Mouse (Mus musculus) cerebellum, postnatal 14 days (tissue): ENCODE data around the gene Yap1.

ENCODE experiments used
- DNase-seq, 2 experiments: peaks; one replicate each; pipeline ENCODE4 v3.0.0; 2021; ENCODE audit warnings: mixed read lengths in 2 of 2

Gene Yap1

DNA sequence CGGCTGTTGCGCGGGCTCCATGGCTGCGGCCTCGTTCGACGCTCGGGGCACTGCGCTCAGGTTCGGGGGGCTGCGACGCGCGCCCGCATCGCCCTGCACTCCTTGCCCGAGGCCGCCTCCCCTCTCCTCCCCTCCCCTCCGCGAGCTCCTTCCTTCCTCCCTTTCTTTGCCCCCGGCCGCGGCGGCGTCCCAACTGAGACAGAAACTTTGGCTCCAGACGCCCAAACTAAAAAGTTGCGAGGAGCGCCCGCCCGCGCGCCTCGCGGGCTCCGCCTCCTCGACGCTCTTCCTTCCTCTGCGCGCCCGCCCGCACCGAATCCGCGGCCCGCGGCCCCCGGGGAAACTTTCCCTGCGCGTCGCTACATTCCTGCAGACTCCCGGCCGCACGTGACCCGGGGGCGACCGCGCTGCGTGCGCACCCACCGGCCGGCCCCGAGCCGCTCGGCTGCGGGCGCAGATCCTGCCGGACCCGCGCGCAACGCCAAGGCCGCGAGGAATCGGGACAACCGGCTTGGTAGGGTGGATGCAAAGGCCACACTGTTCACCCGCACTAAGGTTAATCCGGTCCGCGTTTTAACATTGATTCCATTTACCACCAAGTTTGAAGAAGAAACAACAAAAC lies at the start of gene Yap1:
Yap1 (minus strand) TSS at position 227 of the 622 bp plus-strand sequence.
- peak; percentile 80 to 81 for DNase-seq

DNA sequence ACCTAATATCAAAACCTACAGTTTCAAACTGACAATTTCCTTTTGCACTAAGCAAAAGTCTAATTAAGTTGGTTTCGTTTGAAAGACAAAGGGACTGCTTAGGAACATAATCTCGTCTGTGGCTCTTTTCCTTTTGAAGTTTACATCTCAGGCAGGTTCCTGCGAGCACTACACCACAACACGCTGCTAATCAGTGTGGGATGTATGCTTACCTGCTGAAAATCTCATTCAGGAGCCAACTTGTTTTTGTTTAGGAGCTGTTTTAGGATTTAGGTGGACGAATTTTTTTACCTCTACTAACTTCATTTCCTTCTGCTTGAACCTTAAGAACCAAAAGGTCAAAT lies 38.6 kb upstream of the Yap1 start:
- no peak for DNase-seq

DNA sequence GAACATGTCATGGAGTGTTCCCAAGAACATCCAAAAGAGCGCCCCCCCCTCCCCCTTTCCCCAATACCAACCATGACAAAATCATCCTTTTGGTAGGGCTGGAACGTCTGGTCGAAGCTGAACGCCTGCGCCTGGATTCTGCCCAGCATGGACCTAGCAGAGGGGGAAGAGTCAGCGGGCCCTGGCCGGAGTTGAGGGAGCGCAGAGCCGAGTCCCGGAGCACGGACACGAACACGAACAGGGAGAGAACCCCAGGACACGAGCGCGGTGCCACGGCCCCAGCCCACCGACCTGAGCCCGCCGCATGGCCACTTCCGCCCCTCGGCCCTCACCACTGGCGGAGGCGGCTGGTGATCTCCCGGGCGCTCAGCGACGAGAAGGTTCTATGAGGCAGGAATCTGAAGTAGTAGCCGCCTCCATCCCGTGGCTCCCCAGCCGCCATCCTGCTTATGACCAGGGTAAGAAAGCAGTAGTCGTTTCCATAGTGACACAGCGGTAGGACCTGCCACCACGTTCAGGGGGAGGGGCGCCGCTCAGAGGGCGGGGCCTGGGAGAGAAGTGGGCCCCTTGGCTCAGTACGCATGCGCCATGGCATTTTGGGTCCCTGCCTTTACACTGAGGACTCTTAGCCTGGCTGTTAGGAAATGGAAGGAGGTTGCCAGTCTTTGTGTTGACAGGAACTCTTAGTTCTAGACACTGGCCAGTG lies 38.1 kb upstream of the Yap1 start, which contains the start of gene Cfap300:
Cfap300 (minus strand) TSS at position 486 of the 706 bp plus-strand sequence.
- peak; percentile 99 for DNase-seq

DNA sequence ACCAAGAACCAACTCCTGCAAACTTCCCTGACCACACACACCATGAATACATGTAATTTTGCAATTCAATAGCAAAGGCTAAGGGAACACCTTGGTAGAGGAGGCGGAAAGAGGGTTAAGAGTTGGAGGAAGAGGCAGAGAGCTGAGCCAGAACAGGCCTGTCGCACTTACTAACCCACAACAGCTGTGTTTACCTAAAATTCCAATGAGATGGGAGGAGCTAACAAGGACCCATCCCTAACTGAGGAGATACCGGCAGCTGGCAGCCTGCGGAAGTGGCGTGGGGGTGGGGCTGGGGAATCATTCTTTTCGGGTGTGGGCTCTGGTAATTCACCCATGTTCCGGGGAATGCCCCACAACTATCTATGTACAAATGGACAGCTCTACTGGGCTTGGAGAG lies 31.1 kb upstream of the Yap1 start:
- no peak for DNase-seq

DNA sequence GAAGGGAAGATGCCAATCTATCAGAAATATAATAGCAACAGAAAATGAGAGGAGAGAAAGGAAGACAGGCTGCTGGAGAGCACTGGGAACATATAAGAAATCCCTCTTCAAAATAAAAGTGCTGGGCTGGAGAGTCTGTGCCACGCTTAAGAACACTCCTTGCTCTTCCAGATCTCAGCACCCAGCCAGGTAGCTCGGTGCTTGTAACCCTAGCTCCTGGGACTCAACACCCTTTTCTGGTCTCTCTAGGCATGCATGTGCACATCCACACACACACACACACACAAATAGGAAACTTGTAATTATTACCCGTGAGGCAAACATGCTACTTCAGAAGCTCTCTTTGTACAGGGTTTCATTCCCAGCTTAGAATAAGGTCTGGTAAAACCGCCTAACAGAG lies 30.7 kb upstream of the Yap1 start:
- DNase-seq = no peak

DNA sequence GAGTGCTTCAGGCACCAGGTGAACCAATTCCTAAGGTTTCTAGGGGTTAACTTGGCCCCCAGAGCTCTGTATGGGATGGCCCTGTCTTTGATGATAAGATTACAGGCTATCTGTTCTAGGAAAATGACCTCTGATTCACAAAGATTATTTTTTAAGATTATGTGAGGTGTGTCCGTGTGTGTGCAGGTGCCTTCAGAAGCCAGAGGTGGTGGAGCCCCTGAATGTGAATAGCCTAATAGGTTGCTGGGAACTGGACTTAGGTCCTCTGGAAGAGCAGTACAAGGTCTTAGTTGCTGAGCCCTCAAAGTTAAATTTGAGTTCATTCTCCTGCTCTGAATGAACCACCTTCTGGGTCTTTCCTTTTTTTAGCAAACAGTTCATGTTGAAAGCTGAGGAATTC lies 29.7 kb upstream of the Yap1 start:
- DNase-seq = no peak

DNA sequence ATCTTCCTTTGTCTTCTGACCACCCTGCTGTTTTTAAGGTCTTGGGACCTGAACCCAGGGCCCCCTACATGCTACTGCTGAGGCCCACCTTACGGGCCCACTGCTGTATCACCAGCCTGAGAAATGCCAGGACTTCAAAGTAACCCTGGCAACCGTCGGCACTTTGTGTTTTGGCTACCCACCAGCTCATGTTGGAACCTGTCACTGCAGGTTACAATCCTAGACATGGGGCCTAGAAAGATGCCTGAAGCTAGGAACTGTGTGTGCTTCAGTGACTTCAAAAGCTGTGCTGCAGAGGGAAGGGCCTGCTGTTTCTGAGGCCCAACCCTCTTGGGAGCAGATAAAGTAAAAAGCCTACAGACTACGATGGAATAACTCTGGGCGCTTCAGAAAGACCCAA lies 28.5 kb upstream of the Yap1 start:
- DNase-seq = peak; percentile 47 to 54

DNA sequence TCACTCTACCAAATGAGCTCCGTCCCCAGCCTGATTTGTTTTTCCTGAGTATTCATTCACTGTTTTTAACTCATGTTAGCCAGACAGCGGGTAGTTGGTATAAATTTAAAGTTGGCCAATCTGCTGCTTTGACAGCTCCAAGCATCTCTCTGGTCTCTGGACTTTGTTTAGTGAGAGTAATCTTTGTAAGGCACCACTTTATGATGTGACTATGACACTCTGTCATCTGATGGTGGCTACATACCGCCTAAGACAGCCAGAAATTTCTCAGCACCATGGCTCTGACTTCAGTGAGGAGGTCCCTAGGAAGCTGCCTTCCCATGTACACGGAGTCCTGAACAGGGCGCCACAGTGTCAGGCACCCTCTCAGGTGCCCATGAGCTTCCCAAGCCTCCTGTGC lies 14.2 kb upstream of the Yap1 start:
- DNase-seq = no peak

DNA sequence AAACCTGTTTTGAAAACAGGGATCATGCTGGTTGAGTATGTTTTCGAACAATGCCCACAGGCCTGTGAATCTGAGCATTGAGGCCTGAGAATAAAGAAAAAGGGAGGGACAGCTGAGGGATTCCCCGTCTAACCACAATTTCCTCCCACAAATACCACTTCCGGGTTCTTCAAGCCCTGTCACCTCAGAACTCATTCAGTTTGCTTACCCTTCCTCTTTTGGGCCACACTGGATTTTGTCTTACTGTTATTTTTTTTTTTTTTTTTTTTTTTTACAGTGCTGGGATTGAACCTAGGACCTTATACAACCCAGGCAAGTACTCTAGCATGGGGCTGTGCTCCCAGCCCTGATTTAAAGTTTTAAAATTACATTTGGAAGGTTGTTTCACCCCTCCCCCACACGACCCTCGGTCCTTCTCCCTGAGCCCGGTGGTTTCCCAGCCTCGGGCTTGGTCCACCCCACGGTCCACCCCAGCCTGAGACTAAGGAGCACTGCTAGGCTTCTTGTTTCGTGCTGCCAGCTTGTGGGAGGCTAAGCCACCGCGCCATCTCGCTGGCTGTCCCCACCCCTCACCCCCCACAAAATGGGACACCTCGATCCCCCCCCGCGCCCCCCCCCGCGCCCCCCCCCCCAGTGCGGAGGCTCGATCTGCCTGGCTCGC lies 13.0 kb upstream of the Yap1 start:
- DNase-seq = peak; percentile 34 to 47

DNA sequence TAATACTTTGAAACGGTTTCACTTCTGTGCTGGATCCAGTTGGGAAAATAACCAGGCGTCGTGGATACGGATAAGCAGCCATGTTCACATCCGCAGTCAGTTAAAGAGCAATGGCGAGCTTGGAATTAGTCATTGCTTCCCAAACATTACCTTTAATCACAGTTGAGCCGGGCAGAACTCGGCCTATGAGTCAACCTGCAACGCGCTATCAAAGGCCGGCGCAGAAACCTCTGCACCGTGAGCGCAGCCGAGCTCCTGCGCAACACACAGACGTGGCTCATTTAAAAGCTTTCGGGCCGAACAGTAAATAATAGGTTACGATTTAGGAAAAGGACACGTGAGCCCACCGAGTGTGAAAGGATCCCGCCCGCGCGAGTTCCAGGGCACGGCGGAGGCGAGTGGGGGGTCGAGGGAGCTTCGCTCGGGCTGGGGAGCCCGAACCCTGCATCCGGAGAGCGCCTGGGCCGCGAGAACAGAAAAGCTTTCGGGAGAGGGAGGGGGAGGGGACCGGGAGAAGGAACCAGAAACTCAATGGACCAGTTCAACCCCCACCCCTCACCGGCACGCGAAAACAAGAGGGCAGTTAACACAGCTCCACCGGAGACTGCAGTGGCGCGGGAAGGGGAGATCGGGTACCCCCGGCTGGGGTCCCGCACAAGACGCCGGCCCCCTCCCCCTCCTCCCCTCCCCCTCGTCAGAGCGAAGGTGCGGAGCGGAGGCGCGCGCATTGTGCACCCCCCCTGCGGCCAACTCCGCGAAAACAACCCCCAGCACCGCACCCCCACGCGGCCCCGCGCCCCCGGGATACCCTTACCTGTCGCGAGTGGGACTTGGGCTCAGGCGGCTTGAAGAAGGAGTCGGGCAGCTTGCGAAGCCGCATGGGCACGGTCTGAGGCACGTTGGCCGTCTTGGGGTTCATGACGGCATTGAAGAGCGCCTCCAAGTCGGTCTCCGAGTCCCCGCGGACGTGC lies 810 bp downstream of the Yap1 start:
- peak; percentile 52 to 53 for DNase-seq

DNA sequence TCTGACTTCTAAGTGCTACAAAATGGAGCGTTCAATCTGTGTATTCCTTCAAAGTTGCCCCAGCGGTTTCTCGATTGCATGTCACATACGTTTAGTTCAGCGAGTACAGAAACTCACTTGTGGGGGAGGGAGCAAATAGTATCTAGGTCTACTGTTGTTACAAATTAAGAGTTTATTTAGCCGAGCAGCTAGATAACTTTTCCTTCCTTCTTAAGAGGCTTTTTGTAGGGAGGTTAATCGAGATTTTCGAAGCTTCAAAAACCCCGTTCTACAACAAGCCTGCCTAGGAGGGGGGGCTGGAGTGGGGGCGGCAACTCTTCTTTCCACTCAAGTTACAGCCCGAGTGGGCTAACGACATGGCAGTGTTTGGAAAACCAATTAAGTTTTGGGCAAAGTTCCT lies 1.6 kb downstream of the Yap1 start:
- DNase-seq = peak in 1 of 2 experiments; percentile 12

DNA sequence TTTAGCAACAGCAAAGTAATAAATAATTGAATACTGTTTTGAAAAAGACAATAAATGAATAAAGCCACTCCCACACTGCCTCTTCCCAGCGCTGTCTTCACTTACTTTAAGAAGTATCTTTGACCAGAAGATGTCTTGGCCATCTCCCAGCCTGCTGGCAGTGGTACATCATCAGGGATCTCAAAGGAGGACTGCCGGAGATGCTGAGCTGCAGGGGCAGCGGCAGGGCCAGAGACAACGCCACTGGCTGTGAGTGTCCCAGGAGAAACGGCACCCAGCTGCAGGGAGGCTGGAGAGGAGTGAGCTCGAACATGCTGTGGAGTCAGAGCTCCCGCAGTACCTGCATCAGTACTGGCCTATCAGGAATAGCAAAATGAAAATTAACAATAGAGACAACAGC lies 3.0 kb downstream of the Yap1 start:
- peak; percentile 14 to 19 for DNase-seq

DNA sequence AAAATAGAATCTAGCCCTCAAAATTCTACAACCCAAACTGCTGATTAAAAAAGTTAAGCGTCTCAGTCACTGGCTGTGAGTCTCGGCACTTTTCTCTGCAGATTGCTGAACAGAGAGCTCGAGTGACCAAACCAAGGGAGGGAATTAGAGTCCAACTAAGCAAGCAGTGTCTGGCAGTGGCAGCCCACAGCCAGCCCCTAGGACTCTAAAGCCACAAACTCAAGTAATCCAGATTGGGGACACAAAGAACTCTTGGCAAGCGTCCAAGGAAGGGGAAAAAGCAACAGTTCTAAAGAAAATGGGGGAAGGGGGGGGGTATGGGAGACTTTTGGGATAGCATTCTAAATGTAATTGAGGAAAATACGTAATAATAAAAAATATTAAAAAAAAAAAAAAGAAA lies 10.1 kb downstream of the Yap1 start:
- DNase-seq = no peak

DNA sequence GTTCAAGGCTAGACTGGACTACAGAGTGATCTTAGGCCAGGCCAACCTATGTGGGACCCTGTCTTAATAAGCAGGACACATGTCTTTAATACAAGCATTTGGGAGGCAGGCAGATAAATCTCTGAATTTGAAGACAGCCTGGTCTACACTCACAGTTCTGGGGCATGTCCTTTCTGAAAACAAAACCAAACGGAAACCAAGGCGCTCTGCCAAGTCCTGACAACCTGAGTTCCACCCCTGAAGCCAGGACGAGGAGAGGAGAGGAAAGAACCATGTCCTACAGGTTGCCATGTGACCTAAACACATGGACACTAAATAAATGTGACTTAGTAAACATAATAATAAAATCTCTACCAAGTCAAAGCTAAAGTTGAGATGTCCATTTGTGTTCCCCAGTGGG lies 11.7 kb downstream of the Yap1 start:
- no peak for DNase-seq

DNA sequence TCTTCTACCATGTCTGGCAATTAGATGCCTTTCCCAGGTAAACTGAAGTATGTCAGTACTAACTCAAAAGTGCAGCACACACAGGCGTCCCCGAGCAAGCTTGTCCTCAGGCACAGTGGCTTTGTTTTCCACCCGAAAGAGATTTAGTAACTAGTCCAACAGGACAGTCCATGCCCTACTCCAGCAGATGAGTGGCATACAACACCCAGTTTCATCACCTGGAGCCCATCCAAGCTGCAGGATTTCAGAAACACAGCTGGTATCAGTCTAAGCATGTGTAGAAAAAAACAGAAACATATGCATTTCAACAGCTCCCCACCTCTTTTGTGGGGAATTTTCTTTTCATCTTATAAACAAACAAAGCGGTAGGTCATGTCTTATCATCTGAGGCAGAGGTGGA lies 13.5 kb downstream of the Yap1 start:
- DNase-seq = no peak

DNA sequence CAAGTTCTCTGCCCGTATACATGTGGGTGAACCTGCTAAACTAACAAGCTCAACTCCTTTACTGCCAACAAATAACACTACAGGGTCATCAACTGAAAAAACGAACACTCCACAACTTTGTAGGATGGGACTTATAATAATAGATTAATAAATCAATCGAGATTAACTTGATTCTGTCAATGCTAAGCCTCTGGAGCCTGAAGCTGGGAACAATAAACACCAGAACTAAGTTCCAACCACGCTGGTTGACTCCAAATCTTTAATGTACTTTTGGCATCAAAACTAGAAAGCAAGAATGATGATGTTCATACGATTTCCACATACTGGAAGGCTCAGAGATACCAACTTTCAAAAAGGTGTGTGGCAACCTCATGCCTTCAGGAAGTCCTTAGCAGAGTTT lies 17.3 kb downstream of the Yap1 start:
- DNase-seq = no peak

DNA sequence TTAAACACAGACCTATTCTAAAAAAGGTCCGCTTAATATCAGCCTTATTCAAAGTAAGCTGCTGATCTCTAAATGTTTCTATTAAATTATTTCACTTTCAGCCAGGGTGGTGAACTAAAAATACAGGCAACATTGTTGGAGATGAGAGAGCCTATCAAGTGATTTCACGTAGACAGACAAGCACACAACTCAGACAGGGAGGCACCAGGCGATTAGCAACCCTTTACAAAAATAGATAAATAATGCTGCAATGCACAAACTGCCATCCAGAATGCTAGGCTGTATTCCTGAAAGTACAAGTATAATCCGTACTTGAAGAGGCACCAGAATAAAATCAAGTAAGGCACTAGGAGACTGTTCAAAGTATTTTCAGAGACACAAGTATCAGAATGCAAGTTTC lies 20.1 kb downstream of the Yap1 start:
- DNase-seq = no peak

DNA sequence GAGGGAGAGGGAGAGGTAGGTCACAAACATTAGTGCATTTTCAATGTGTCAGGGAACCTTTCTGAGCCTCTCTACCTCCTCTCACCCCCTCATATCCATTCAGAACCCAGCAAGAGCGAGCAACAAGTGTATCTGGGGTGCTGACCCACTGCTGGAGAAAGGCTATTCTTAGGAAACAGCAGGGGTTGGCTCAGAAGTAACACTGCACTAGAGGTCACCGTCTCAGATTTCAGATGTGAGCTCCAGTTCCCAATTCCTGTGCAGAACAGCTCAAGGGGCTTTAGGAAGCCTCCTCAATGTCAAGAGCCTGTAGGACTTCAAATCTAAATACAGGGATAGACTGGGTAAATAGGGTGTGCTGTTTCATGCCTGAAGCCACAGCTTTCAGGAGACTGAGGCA lies 20.7 kb downstream of the Yap1 start:
- no peak for DNase-seq

DNA sequence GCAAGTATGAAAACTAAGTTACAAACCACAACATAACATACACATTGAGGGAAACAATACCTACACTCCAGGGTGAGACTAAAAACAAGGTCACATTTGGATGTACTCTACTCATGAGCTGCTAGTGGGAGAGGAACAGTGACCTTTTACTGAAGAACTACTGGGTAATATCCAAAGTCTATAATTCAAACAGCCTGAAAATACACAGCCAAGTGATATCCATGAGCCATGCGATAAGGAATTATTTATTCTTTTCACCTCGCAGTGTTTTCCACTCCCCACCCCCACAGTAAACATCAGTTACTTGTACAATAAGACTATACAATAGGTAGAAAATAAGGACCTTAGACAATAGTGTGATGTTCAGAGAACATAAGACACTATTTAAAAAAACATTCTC lies 24.2 kb downstream of the Yap1 start:
- DNase-seq = no peak

DNA sequence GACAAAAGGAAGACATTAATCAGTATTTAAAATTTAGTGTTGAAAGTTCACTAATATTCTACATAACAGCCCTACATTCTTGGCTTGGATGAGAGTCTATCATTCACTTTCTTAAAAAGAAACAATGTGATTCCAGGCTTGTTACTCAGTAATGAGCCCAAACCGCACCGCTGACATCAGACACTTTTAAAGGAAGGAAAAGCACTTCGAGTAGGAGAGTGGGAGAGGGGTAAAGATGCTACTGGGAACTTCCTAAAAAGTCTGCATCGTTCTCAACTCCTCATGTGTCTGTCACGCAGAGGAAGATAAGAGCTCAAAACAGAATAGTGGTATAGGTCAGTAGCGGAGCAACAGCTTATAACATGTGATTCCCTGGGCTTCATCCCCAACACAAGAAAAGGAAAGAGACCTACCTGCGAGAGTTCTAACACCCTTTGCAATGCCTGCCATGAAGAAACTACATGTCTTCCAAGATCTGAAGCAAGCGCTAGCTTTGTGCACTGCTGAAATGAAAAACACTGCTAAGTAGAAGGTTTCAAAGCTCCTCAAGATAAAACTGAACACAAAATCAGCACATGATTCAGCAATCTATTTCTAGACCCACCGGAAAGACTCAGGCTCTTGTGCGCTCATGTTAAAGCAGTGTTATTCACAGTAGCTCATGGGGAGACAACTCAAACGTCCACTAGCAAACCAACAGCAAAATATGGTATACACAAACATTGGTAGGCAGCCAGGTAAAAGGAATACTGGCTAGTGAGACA lies 25.1 kb downstream of the Yap1 start:
- no peak for DNase-seq

DNA sequence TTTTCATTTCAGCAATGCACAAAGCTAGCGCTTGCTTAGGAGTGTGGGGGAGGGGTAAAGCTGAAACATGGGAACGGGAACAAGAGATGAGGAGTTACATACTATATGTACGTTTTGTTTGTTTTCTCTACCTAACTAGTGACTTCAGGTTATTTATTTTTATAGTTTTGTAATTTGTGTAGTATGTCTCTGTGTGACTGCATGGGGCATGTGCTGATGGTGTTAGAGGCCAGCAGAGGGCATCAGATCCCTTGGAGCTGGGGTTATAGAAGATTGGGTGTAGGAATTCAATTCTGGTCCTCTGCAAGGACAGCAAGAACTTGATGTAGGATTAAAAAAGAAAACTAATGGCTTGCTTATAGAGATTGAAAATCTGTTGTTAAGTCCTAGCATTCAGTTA lies 25.9 kb downstream of the Yap1 start:
- DNase-seq = no peak

DNA sequence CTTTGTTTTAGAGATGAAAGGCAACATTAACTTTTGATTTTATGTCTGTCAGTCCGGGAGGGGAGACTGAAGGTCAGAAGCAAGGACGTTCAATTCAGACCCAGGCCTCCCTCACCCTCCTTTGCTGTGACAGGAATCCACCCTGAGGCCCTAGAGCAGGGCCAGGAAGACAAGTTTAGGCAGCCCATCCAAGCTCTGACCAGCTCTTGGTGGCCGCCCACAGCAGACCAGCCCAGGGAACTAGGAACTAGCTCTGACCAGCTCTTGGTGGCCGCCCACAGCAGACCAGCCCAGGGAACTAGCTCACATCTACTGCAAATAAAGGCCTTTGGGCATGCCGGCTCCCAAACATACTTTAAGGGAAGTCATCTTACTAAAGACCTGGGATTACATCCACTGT lies 26.8 kb downstream of the Yap1 start:
- no peak for DNase-seq
